Mouse (Mus musculus) mesoderm, embryonic 11.5 days (tissue): Measurements from ENCODE around the gene Rps21.
"Not testable (repeated sequence)": the region's sequence is repeated elsewhere in the genome, so short reads cannot be mapped to it uniquely, and the experiment has no call there.

ENCODE experiments used
- DNase-seq: peaks from one replicate; pipeline ENCODE4 v3.0.0-alpha.2; 2012; ENCODE audit warnings: low read depth, low spot score

The Rps21 gene

DNA sequence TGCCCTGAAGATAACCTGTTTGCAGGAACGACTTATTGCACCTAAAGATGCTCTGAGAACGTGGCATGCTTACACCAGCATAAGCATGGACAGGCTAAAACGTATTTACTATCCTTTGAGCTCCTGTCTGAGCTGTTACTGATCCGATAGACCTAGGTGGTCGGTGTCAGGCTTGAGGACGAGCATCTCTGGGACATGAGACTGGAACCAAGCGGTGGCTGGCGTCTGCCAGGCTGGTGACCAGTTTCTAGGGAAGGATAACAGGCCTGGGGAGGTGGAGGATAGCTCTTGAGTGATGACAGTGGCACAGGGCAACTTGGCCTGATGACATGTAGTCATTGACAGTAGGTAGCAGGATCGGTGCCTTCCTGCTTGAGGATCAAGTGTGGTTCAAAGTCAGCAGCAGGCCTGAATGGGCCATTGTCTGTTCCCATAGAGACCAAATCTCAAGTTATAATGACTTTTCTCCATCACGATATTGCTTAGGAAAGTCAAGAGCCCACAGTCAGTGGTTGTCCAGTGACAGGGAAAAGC is 1.8 kb downstream of the Rps21 start:
- not testable (repeated sequence) for DNase-seq

DNA sequence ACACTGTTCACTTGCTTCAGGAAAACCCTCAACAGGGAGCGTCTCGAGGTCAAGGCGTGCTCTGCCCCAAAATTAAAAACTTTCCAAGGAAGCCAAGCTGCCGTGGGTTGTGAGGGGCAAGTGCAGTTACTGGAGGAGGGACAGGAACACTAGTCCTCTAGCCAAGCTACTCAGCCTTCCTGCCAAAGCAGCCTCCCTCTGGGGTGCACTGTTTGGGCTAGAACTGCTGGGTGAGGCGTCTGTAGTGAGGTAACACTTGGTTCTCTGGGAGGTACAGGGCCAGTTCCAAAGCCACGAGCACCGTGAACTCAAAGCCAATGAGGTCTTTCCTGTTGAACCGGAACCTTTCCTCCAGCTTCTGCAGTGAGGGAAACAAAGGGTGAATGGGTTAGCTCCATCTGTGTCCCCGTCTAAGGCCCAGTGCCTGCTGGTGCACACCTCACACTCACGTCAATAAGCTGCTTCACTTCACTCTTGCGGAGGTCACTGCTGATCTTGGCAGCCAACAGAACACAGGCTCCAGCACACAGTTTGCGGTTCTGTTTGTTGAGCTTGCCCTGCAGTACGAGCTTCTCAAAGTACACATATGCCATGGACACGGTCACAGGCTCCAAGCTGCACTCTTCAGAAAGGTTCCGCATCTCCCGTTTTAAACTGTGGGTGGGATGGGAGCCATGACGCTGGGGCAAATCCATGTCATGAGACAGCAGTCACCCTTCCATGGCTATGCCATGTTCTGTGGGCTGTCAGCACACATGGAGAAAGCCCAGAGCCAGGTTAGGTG is 2.8 kb downstream of the Rps21 start:
- not testable (repeated sequence) for DNase-seq

DNA sequence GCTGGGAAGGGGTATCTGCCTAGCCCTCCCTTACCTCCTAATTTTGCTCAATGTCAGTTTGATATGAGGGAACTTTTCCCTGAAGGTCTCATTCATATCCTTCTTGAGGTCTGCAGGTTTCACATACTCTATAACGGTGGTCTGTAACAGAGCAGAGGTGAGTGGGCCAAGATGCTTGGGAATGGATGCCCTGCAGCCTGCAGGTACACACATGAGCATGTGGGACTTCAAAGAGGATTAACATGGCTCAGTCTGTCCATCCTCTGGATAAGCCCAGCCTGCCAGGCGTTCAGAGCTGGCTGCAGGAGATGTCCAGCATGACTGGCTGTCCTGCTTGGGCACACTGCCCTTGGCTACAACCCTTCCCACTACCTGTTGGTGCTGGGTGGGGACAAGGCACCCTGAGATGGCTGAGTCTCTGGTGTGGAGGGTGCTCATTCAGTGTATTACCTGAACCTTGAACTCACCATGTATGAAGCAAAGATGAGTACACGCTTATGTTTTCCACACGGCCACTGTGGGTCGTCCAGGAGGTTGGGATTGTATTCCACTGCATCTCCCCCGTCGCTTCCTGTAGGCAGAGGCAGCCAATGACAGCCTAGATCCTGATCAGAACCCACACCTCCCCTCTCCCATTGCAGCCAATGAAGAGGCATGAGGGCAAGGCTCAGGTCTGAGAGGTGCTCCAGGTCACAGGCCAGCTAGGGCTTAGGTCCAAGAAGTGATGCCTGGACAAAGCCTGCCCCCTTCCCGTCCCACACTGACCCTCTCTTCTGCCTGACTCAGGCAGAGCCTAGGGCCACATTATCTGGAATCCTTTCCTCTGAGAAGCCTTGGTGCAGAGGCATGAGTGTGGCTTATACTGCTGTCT is 3.7 kb downstream of the Rps21 start:
- no peak for DNase-seq

DNA sequence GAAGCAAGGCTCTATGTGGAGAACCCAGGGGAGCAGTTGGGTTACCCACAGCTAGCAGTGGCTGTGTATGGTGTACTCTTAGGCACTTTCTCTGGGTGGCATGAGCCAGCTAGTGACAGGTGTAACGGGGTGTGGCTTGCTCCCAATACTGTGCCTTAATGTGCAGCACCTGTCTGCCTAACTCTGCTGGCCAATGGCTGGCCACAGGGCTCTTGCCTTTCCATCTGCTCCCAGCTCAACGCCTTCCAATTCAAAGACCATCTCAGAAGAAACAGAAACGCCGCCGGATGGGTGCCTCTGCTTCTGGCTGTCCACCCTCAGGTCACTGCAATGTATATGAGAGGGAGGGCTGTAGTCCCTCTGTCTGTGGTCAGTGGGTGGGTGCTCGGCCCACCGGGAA is 4.7 kb downstream of the Rps21 start:
- DNase-seq = no peak

DNA sequence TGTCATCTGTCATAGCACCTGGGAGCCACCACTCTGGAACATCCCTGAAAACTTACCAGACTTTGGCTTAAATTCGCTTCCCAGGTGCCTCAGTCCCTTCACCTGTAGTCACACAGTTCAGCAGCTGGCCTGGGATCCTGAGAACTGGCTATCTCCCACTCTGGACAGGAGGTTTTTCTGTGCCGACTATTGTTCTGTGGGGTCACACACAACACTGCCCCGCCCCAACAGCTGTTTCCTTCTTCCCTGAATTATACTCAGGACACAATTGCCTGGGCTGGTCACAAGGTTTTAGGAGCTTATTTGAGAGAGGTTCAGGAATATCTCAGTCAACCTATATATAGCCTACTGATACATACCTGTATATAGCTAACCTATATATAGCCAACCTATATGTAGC is 5.3 kb downstream of the Rps21 start:
- no peak for DNase-seq

DNA sequence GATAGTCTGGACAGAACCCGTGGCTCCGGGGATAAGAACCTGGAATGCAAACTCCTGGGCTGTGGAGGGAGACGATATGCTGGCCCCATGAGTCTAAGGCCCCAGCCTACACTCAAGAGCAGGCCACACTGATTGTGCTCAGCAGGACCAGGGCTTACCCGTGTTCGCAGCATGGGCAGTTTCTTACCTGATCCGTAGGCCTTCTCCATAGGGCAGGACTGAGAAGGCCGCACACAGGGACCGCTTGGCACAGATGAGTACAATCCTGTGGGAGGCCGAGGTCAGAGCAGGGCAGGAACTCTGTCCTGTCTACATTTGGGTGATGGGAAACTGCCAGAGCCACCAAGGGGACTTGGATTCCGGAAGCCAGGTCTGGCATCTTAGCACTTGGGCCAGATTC is 5.7 kb downstream of the Rps21 start:
- no peak for DNase-seq

DNA sequence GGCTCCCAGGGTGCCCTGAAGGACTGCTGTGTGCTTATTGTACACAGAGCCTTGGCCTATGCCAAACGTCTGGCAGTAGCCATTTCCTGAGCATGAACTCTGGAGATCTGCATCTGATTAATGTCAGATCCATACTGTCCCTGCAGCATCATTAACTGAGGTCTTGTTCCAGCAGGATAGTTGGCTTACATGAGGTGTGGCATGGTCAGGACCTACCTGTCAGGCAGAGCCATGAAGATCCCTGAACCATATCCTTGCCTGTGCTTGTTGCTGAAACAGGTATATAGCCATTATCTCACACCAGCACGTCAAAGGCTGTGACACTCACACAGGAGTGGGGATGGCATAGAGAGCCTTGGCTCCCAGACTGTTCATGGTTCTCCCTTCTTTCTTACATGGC is 10.8 kb downstream of the Rps21 start:
- DNase-seq = no peak

DNA sequence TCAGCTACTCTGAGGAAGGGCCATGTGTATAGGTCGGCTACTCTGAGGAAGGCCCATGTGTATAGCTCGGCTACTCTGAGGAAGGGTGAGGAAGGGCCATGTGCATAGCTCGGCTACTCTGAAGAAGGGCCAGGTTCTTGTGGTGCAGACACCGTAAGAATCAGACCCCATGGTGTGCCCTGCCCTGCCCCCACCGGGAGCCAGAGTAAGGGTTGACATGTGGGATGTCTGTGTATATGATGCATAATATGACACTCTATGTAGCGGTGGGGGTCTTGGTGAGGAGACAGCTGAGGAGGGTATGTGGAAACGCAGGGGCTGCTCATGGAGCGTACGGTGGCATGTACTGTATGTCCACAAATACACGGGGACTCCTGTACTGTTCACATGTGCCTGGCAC is 12.2 kb downstream of the Rps21 start:
- no peak for DNase-seq

DNA sequence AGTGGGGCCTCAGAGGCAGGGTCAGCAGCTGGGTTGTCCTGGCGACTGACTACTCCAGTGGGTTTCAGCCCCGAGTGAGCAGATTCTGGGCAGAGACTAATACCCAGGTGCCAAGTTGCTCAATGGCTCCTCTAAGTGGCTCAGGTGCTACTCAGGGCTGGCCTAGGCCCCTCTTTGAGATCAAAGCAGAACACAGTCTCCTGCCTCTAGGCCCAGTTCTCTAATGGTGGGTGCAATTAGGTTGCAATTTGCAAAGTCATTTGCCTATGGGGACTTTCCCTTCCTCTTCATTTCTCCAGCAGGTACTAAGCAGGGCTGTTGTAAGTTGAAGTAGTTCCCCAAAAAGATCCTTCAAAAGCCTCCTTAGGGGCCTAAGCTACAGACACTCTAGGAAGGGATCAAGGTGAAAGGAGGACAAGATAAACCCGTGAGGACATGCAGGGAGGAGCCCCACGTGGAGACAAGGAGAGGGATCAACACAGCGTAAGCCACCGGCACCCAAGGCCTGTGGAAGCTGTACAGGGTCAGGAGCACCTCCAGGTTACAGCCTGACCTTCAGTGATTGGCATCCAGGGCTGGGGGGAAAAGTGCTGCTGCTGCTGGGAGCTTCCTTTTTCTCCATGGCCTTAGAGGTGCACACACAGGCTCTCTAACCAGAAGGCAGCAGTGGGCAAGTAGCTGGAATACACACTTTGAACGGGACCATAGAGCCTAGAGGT is 13.5 kb downstream of the Rps21 start:
- no peak for DNase-seq

DNA sequence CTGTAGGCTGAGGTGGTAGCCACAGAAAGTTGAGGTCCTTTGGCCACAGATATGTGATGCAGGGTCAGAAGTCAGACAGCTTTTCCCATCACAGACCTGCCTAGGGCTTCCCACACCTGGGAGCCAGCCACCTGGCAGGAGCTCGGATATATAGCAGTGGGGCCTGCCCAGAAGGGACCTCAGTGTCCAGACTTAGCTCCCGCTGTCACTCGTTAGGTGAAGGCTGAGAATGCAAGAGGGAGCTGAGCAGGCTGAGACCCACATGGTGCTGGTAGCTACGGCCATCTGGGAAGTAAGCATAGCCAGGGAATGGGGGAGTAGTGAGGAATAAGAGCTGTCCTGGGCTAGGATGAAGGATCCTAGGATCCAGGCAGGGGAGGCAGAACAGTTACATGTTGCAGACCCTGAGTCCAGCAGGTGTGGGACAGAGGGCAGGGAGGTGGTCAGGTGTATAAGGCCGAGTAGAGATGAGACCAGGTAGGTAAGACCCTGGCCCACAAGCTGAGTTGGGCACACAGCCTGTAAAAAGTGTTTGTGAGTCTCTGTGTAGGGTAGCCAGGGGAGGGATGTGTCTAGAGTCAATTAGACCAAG is 14.7 kb downstream of the Rps21 start:
- DNase-seq = no peak

DNA sequence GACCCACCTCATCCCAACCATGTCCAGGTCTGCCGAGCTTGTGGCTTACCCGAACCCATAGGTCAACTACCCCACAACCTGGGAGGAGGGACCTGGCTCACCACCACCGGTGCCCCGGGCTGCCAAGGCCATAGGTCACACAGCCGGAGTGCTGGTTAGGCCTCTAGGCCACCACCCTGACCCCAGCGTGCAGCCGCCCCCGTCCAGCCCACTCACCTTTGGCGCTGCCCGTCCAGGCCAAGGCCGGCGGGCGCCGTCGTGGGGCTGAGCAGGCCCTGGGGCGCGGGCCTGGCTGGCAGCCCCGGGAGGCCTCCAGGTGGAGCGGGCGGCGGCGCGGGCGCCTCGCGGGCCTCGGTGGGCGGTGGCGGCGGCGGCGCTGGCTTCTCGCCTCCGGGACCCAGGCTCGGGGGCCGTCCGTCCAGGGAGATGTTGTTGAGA is 15.7 kb downstream of the Rps21 start:
- no peak for DNase-seq

DNA sequence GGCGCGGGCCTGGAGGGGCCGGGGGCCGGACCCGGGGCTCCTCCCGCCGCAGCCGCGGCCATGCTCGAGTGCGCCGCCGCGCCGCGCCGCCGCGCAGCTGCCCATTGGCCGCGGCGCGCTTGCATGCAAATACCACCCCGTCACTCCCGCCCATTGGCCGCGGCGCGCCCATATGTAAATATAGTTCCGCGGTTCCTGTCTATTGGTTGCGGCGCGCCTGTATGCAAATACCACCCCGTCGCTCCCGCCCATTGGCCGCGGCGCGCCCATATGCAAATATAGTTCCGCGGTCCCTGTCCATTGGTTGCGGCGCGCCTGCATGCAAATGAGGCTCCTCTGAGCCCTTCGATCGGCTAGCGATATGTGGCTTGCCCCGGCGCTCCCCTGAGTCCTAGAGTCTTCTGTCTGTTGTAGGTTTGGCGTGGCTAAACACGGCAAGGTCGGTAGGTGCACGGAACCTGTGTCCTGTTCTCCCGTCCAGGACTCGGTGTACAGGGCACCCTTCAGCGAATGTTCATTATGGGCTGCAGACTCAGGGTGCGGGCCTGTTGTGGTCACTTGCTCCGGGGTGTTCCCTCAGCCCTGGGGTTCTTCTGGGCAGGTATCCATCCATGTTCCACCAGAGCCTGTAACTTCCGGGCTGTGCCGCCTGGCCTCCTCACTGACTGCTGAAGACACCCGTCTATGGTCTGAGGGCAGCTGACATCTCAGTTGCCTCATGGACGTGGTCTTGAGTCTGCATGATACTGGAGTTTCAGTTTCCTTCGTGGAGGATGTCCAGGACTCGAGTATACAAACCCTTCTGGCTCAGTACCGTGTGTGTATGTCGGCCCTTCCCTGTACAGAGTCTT is 16.4 kb downstream of the Rps21 start, which contains the start of gene Cables2:
Cables2 (minus strand) TSS at position 103 of the 851 bp plus-strand sequence.
- peak; percentile 98 for DNase-seq

DNA sequence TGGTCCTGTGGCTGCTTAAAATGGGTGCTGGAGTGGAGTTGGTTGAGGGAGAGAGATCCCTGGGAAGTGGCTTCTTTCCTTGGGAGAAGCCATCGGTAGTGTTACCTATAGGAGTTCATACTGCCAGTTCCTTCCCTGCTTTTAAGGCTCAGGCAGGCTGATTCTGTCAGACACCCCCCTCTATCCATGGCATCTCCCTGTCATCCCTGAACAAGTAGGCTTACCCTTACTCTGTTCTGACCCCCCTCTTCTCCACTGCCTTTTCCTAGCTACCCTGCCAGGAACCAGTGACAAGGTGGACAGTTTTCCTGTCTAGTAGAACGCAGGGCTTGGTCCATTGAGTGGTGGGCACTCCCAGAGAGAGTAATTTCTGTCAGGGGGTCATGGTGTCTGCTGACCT is 17.3 kb downstream of the Rps21 start:
- no peak for DNase-seq

DNA sequence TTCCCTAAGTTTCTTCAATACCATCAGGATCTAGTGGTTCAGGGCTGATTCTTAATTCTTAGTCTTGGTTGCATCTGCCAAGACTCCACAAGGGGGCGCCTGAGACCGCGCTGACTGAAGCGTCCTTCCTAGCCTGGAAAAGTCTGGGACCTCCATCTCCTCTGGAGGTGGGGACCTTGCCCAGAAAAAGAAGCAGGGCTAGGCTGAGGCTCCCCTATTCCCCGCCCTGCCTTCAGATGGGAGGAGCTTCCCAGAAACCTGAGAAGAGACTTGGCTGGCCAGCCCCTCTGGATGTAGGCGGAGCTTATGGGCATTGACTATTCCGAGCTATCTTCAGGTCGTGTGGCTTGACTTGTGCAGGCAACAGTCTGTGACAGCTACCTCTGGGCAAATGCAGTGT is 18.7 kb downstream of the Rps21 start:
- DNase-seq = peak; percentile 92

DNA sequence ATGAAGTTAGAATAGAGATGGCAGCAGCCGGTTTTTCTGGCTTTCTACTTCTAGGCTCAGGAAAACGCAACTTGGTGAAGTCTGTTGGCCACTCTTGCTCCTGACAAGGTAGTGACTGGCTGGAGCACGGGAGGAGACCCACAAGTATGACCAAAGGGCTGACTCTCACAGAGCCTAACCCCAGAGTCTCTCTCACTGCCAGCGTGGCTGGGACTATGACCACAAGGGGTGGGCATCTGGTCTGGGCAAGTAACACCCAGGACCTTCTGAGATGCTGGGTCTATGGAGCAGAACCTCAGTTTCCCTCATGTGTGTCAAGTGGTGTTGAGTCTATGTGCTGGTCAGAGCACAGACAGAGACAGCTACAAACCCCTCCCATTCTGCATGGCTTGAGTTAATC is 19.2 kb downstream of the Rps21 start:
- DNase-seq = no peak

DNA sequence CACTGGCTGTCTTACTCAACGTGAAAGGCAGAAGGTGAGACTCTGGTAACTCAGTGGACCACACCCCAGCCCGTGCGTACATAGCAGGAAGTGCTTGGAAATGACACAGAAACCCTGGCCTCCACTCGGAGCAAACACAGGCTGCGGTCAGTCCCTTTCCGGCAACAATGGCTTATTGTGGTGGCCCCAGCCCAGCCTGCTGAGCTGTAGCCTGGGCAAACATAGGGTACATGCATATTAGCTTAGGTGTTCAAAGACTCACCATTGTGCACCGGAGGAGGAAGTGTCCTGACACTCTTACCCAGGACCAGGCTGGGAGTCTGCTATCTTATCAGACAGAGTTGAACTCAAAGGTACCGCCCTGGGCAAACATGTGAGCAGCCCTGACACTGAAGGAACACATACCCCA is 19.7 kb downstream of the Rps21 start:
- no peak for DNase-seq

DNA sequence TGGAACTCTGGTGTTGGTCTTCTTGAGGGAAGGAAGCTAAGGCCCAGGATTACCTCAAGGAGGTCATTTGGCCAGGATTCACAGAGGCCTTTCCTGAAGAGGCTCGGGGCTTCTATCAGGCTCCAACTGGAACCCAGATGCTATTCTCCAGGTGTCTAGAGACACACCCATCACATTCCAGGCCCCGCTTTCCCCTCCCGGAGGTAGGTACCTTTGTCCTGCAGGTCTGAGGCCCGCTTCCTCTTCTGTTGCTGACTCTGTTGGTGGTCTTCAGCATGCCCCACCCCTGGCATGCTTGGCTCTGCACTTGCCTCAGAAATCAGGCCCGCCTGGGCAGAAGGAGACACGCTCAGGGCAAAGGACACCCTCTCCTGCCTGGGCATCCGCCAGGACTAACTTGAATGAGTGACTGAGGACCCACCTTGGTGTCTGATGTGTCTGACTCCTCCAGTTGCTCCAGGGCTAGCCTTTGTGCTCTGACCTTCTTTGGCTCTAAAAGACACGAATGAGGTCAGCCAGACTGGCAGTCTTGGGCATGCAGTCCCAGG is 20.7 kb downstream of the Rps21 start:
- no peak for DNase-seq

DNA sequence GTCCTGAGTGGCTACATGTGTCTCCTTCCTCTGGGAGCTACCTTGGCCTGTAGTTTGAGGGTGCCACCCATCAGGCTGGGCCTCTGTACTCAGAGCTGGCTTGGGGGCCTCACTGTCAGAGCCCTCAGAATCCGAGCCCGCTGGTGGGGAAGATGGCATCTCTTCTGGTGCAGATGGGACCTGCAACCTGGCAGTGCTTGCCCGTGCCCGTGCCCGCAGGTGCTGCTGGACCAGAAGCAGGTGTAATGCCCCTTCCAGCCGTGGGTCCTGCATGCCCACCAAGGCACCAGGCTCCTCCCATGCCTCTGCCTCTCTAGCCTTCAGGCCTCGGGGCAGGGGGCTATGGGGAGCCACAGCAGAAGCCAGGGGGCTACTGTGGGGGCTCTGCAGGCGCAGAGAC is 22.1 kb downstream of the Rps21 start:
- DNase-seq = no peak

DNA sequence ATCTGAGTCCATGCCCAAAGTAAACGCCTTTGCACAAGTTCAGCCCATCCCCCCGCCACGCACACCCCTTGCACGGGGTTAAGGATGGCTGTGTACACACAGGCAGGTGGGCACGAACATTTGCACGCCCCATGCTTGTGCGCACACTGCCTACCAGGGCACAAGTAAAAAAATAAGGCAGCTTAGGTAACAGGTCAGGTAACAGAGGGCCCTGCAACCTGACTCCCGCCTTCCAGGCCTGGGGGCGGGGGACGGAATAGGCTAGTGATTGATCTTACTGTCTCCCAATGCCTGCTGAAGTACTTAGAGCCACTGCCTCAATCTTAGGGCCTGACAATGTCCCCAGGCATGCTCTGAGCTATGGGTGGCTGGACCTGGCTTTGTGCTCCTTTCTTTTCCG is 31.8 kb downstream of the Rps21 start:
- DNase-seq = peak; percentile 21

DNA sequence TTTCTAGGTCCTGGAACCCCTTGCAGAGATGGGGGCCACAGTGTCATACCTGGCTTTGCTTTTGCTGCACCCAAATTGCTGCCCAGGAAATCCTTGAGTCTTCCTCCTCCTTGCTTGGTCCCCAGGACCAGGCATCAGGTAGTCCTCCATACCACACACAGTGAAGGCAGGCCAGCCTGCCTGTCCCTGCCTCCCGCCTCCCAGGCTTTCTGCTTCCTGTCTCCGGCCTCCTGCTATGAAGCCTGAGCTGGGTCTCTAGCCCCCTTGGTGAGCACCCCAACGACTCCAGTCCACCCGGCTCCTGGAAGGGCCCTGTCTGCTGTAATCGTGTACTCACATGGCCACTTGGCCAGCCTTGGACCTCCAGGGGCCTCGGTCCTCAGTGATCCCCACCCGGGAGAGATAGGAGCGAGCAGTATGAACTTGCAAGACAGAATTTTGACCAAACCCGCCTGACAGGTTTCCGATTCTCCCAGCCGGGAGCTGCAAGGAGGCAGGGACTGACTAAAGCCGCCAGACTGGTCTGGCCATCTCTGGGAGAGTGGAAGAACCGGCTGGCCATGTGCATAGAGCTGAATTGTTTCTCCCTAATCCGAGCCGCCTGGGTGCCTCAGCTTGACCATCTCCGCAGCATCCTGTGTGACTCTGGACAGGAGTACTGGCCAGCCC is 32.4 kb downstream of the Rps21 start, which contains the start of gene Rbbp8nl:
Rbbp8nl (minus strand) TSS at position 440 of the 669 bp plus-strand sequence.
- DNase-seq = peak; percentile 29
